Mouse (Mus musculus) liver (tissue): ENCODE results near the gene Gm33543.

Source experiments
- DNase-seq: peaks from one replicate; pipeline ENCODE4 v3.0.0-alpha.2; 2020; ENCODE audit warnings: mixed read lengths

Gene Gm33543

DNA sequence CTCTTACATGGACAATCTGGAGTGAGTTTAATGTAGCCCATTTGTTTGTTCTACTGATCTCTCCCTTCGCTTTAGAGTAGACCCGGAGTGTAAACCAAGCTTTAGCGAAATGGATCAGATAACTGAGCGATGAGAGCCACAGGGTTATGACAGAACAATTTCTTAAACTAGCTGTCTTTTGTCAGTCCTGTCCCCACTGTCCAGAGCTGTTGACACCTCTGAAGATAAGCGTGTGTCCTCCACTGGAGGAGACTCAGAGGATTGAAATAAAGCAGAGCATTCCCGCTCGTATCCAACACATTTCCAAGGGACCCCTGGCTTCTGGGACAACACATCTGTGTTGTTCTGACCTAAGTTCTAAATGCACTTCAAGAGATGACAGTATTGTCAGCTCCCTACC lies 67.9 kb downstream of the Gm33543 start:
- no peak for DNase-seq

DNA sequence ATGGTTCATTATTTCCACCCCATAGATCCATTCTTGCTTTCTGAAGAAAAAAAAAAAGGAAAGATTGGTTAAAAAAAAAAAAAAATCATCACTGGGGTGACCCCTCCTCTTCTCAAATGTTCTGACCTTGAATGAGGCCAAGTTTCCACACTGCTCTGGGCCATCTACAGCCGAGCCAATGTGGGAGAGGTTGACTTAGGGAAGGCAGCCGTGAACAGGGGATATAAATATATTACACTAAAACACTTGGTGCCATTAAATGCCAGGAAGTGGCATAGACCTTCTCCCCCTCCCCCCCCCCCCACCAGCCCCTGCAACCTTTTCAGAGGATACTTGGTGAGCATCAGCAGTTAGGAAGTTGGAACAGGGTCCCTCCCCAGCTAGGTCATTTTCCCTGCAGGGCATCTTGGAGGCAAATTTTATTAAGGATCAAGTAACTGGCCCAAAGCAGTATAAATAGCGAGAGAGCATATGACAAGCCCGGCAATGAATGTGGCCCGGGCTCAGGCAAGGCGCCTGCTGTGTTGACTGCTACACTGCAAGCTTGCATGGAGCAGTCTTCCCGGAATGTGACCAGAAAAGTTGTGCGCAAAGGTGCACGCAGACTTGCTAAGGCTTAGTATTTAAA lies 68.6 kb downstream of the Gm33543 start:
- DNase-seq = no peak
